Mouse (Mus musculus): Measurements from ENCODE around the gene Epha10.

The Epha10 gene

GRCm38 (mm10) chr4:124880599-124880998 lies at the start of gene Epha10:
TSS of gene Epha10 (plus strand) at chr4:124880899.
- no peak for DNase-seq (ENCODE audit: low read depth, low spot score)

GRCm38 (mm10) chr4:124832796-124833195 lies 47.9 kb upstream of the Epha10 start:
- no peak for DNase-seq (ENCODE audit: low read depth, low spot score)

GRCm38 (mm10) chr4:124838035-124838700 lies 42.5 kb upstream of the Epha10 start:
- DNase-seq (ENCODE audit: low read depth, low spot score) = no peak

- DNase-seq (ENCODE audit: low read depth, low spot score) = peak; percentile 47
These were observed 39.7 kb upstream of the Epha10 start for GRCm38 (mm10) chr4:124840998-124841397.

- peak; percentile 44 for DNase-seq (ENCODE audit: low read depth, low spot score)
These were observed 37.2 kb upstream of the Epha10 start for GRCm38 (mm10) chr4:124843493-124843892.

- peak; percentile 80 for DNase-seq (ENCODE audit: low read depth, low spot score)
These were observed 33.1 kb upstream of the Epha10 start for GRCm38 (mm10) chr4:124847573-124847972.

- DNase-seq (ENCODE audit: low read depth, low spot score) = peak; percentile 75
These were observed 31.0 kb upstream of the Epha10 start for GRCm38 (mm10) chr4:124849631-124850260.

GRCm38 (mm10) chr4:124850261-124850913 lies 30.3 kb upstream of the Epha10 start, which contains the start of gene Yrdc:
TSS of gene Yrdc (plus strand) at chr4:124850679.
- peak; percentile 84 for DNase-seq (ENCODE audit: low read depth, low spot score)

GRCm38 (mm10) chr4:124850933-124851658 lies 29.6 kb upstream of the Epha10 start, which contains the start of gene 1110065P20Rik:
TSS of gene 1110065P20Rik (minus strand) at chr4:124851196.
- peak; percentile 80 for DNase-seq (ENCODE audit: low read depth, low spot score)

GRCm38 (mm10) chr4:124856294-124856693 lies 24.4 kb upstream of the Epha10 start:
- DNase-seq (ENCODE audit: low read depth, low spot score) = no peak

- no peak for DNase-seq (ENCODE audit: low read depth, low spot score)
These were observed 22.3 kb upstream of the Epha10 start for GRCm38 (mm10) chr4:124858370-124858769.

GRCm38 (mm10) chr4:124860446-124860845 lies 20.3 kb upstream of the Epha10 start:
- DNase-seq (ENCODE audit: low read depth, low spot score) = peak; percentile 63

- DNase-seq (ENCODE audit: low read depth, low spot score) = no peak
These were observed 19.2 kb upstream of the Epha10 start, which contains the start of gene Maneal for GRCm38 (mm10) chr4:124861283-124862188. TSS of gene Maneal (minus strand) at chr4:124862171.

GRCm38 (mm10) chr4:124872719-124873118 lies 8.0 kb upstream of the Epha10 start:
- no peak for DNase-seq (ENCODE audit: low read depth, low spot score)

- DNase-seq (ENCODE audit: low read depth, low spot score) = no peak
These were observed 726 bp downstream of the Epha10 start for GRCm38 (mm10) chr4:124881341-124881908.

GRCm38 (mm10) chr4:124882151-124882729 lies 1.5 kb downstream of the Epha10 start:
- no peak for DNase-seq (ENCODE audit: low read depth, low spot score)

- no peak for DNase-seq (ENCODE audit: low read depth, low spot score)
These were observed 8.0 kb downstream of the Epha10 start for GRCm38 (mm10) chr4:124888702-124889101.

- DNase-seq (ENCODE audit: low read depth, low spot score) = peak; percentile 16
These were observed 9.2 kb downstream of the Epha10 start for GRCm38 (mm10) chr4:124889935-124890334.

GRCm38 (mm10) chr4:124890831-124891230 lies 10.1 kb downstream of the Epha10 start:
- DNase-seq (ENCODE audit: low read depth, low spot score) = no peak

GRCm38 (mm10) chr4:124893769-124894168 lies 13.1 kb downstream of the Epha10 start:
- DNase-seq (ENCODE audit: low read depth, low spot score) = no peak
